Mouse (Mus musculus) T-helper 1 cell (primary cell): ENCODE measurements at regions not wholly inside any gene's neighbourhood (a gene's known extent, or its start where the extent isn't known, plus 50 kb on each side); places are given as distances from the start of the nearest gene placed in this dataset.

ENCODE experiments used
- in situ Hi-C: fragments of 300-600 bp; cut with MboI, MseI; formaldehyde crosslinking; loops from one replicate; pipeline ENCODE4 v1.15.1; 2025; ENCODE audit warnings: high pct_unique_total_duplicates

- in situ Hi-C loops: no loop called here
These were observed 230.3 kb upstream of the Ubash3b start for GRCm38 (mm10) chr9:41391591-41392320.

GRCm38 (mm10) chr9:41379283-41379682, 217.8 kb upstream of the Ubash3b start:
- in situ Hi-C loops: no loop called here

- in situ Hi-C loops: no loop called here
These were observed 217.2 kb upstream of the Ubash3b start for GRCm38 (mm10) chr9:41378627-41379231.

DNA sequence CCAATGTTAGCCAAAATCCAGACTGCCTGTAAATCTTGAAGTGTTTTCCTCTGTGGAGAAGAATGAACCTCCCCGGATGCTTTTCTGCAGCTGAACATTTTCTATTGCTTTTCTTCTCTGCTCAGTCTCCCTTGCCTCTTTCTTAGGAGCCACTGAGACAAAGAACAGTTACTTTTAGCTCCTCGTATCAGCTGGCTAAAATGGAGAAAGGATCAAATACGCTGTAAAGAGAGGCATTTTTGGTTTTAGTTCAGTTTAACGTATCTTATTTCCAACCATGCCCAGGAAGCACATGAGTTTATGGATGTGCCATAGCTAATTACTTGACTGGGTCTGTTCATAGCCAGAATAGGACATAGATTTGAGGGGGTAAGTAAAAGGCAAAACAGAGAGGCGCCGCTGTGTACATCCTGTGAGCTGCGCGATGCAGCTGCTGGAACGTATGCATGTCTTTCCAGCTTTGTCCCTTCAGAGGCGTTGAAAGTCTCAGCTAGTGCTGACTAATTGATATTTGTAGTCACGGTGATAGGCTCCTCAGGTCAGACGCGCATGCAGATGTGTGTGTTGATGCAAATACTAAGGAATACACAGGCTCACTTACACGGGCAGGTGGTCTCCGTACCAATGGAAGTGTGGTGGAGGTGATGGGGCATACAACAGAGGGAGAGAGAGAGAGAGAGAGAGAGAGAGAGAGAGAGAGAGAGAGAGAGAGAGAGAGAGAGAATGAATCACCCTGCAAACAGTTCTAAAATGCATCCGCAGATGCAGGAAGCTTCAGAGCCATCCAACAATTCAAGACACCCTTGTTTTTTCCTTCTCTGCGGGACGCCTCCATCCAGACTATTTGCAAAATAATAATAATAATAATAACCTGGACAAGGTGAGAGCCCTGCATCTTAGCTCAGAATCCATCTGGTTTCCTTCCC, 216.5 kb upstream of the Ubash3b start:
- in situ Hi-C loops: no loop called here

- in situ Hi-C loops: no loop called here
These were observed 215.6 kb upstream of the Ubash3b start for GRCm38 (mm10) chr9:41376948-41377700.

DNA sequence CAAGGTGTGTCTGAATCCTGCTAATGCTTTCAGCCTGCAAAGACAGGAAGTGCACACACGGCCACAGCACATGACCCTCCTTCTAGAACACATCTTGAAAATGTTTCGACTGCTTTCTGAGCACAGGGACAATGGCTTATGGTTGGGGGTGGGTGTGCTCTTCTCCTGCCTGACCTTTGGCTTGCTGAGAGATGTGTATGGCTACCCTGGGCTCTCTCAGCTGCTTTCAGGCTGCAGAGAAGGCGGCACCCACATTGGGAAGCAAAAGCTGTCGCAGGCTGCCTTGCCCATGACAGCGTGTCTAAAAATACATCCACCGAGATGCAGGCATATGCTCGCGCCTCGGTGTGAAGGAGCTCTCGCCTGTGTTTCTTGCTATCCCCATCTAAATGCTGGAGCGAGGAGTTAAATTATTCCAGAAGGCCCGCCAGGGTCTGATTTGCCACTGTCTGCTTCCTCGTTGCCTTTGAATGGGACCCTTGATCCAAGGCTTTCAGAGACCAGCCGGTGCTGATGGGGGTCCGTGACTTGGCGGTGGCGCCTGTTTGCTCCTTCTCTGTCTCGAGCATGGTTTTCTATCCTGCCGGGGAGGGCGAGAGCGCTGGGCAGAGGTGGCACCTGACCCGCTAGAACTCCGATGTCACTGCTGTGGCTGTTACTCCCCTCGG, 214.6 kb upstream of the Ubash3b start:
- in situ Hi-C loops: no loop called here

- in situ Hi-C loops: no loop called here
These were observed 213.3 kb upstream of the Ubash3b start for GRCm38 (mm10) chr9:41374591-41375481.

DNA sequence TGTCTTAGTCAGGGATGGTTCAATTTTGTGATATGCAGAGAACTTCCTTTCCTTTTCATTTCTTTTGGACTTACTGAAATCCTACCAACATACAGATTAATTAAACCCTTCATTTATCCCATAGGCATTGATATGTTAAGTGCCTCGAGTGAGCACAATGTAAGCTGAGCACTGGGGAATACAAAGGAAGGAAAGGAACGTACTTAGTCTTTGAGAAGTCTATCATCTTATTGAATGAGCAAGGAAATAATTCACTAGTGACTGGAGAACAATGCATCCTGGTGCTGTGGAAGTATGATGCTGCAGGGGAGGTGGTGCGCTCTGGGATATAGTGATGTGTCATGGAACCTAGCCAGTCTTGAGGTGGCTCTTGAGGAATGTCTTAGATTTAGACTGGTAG, 204.9 kb upstream of the Ubash3b start:
- in situ Hi-C loops: no loop called here

GRCm38 (mm10) chr9:41365251-41365650, 203.8 kb upstream of the Ubash3b start:
- in situ Hi-C loops: no loop called here

DNA sequence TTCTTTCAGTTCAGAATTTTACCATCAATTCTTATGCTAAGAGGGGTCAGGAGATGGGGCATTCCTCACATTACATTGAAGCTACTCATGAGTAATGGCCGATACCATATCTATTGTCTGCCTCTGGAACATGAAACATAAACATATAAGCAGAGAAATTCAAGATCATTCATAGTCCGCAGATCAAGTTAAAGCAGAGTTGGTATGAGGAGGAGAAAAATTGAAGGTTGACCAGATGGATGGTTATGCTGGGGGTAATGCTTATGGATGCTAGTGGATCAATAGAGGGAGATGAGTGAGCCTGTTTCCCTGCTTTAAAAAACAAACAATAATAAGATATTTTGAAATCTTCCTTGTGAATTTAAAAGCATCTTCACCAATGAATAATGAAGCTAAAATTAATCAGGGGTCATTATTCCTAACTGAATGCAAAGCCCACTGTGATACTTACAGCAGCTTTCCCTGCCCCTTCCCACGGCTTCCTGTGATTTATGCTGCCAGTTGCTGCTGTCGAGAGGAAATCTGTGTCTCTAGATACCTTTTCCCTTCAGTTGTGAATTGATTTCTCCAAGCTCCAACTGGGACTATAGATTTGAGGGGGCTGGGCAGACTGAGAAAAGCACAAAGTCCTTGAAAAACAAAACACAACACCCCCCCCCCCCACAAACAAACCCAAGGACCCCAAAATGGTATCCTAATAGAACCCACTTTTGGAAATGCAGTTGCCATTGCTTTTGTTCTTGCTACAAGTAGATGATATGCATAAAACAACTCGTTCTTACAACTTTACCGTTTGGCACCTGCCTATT, 203.1 kb upstream of the Ubash3b start:
- in situ Hi-C loops: no loop called here

DNA sequence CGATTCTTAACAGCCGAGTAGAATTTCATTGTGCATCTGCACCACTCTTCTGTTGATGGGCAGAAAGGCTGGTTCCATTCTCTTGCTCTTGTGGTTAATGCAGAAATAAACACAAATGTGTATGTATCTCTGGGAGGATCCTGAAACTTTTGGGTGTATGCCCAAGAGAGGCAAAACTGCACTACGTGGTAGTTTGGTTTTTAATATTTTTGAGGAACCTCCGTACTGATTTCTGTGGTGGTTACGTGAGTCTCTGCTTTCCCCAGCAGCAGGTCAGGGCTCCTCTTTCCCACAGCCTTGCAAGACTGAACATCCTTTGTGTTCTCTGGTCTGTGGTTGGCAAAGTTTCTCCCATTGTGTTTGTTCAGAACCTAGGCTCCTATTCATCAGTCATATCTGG, 198.9 kb upstream of the Ubash3b start:
- in situ Hi-C loops: no loop called here

DNA sequence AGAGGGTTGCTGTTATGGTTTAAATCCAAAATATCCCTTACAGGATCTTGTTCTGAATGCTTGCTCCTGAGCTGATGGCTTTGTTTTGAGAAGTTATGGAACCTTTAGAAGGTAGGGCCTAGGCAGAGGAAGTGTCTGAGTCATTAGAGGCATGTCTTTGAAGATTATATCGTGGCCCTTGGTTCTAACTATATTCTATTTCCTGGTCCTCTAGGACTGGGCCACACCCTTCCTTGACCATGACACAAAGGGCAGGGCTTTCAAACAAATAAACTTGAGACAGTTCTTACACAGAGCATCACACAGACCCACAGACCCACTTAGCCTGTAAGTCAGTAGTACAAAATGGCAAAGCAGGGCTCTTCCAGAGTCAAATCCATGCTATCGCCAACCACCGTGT, 197.8 kb upstream of the Ubash3b start:
- in situ Hi-C loops: no loop called here

GRCm38 (mm10) chr9:41345338-41345737, 183.8 kb upstream of the Ubash3b start:
- in situ Hi-C loops: no loop called here

DNA sequence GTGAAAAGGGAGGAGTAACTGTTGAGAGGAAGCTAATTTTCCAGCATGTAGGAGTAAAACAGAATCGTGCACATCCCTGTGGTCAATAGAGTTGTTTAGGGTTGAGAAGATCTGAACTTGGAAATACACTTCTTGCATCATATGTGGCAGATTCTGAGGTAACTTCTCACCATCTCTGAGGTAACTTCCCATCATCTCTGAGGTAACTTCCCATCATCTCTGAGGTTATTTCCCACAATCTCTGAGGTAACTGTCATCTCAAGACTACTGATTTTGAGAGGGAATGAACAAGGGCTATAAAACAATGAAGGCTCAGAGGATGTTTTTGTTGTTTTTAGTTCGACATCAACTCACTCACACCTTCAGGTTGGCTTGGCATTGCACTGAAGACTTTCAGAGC, 175.9 kb upstream of the Ubash3b start:
- in situ Hi-C loops: no loop called here

DNA sequence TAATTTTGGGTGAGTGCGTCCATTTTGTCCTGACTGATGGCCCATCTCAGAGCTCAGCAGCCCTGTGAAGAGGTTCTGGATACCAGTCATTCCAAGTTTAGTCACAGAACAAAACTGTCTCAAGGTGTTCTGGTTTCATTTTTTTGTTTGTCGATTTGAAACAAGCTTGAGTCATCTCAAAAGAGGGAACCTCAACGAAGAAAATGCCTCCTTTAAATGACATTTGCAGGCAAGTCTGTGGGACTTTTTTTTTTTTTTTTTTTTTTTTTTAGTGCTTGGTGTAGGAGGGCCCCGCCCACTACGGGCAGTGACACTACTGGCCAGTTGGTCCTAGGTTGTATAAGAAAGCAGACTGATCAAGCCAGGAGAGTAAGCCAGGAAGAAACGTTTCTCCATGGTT, 175.3 kb upstream of the Ubash3b start:
- in situ Hi-C loops: no loop called here

DNA sequence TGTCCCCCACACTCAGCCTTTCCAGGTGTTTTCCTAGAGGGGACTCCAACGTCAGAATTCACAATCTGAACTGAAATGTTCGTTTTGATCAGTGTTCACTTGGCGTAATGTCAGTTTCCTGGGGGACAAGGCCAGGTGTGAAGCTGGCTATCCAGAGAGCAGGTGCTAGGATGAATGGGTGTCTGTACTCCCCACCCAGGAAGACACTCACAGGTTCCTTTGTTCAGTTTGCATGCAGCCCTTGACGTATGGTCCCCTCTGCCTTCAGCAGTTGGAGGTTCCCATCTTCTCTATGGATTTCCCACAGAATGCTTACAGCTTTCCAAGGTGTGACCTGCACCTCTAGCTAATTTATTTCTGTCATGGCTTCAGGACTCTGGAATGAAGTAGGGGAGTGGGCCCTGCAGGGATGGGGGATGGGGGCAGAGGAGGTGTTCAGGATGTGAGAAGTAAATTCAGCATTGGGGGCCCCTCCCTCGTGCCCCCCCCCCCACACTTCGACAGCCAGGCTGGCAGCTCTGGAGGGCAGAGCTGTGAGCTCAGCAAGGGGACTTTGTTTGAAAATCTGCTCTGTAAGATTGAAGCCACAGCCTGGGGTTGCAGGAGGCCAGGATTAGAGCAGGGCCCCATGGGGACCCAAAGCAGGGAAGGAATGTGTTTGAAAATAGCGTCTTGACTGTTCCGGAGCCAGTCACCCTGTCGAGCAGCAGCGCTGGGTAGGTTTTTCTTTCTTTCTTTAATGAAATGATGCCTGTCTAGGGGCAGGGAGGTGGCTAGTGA, 173.2 kb upstream of the Ubash3b start:
- in situ Hi-C loops: no loop called here

- in situ Hi-C loops: no loop called here
These were observed 172.0 kb upstream of the Ubash3b start for GRCm38 (mm10) chr9:41333526-41333925.

DNA sequence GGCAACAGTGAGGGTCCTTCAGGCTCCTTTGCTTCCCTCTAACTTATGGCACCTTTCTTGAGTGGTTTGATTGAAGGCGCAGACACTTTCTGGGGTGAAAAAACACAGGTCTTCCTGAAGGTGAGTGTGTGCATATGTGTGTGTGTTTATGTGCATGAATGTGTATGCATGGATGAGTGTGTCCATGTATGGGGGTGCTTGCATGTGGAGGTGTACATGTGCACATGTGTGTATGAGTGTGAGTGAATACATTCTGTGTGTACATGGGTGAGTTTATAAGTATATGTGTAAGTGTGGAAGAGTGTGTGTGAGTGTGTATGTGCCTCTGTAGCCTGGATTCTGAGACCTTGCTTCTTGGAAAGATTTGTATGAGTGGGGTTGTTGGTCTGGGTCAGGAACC, 167.5 kb upstream of the Ubash3b start:
- in situ Hi-C loops: loop anchor here (10.0 kb wide), 1 partner anchor 1076 kb away; no protein-coding TSS in a partner anchor
